Mouse (Mus musculus): ENCODE data around the gene Adam19.

Gene Adam19

DNA sequence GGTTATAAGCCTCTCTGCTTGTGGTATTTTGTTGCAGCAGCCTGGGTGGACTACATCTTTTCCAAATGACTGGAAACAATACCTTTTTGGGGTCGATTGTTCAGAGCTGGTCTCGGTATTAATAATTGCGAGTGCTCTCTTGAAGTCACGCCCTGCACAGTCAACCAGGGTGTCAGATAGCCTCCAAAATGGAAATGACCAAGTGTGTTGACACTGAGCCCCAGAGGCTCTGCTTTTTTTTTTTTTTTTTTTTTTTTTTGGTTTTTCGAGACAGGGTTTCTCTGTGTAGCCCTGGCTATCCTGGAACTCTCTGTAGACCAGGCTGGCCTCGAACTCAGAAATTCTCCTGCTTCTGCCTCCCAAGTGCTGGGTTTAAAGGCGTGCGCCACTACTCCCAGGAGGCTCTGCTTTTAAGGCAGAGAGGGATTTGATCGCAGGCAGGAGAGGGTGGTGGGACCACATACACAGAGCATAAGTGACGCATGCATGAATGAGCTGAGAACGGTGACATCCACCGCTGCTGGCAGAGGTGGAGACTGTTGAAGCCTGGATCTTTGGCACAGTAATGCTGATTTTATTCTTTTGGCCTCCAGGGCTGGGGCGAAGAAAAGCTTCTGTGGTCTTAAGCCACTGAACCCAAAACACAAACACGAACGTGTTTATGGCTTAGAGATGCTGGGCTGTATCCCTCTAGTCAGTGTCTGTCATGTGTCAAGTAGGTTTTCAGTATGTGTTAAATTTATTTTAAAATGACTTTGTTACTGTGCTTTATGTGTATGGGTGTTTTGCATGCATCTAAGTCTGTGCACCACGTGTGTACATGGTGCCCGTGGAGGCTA is 18.3 kb downstream of the Adam19 start:
- DNase-seq (ENCODE audit: low spot score), result no peak

DNA sequence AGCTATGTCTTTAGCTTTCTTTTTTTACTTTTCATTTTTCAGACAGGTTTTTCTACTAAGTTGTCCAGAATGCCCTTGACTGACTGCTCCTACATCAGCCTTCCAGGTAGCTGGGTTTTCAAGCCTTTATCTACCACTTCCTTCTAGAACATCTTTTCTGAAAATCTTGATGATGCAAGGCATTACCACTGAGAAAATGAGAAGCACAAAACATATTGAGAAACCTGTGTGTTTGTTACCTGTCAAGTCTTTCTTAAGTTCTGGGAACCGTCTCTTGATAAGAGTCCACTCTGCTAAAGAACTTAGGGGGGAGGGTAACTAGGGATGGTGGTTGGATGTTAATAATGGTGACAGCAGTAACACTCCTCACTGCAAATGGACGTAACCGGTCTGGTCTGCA is 19.7 kb downstream of the Adam19 start:
- DNase-seq (ENCODE audit: low spot score), result no peak

DNA sequence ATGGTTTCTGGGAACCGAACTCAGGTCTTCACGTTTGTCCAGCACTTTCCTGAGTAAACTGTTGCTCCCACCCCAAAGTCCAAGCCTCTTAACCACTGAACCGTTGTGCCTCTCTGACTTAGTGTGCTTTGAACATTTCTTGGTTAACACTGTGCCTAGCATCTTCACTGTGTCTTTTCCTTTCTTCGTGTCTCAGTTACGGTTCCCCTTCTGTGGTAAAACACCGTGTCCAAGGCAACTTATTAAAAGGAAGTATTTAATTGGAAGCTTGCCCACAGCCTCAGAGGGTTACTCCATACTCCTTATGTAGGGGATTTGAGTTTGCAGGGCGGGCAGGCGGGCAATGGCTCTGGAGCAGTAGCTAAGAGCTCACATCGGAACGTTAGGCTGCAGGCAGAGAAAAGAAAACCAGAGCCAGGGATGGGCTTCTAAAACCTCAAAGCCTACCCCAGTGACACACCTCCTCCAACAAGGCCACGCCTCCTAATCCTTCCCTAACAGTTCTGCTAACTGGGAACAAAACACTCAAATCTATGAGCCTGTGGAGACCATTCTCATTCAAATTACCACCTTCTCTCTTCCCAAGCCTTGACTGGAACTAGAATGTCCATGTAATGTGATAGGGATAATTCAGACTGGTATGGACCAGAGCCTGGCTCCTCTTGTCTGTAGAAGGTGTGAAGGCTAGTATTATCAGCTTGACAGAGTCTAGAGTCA is 20.8 kb downstream of the Adam19 start:
- no peak for DNase-seq (ENCODE audit: low spot score)

DNA sequence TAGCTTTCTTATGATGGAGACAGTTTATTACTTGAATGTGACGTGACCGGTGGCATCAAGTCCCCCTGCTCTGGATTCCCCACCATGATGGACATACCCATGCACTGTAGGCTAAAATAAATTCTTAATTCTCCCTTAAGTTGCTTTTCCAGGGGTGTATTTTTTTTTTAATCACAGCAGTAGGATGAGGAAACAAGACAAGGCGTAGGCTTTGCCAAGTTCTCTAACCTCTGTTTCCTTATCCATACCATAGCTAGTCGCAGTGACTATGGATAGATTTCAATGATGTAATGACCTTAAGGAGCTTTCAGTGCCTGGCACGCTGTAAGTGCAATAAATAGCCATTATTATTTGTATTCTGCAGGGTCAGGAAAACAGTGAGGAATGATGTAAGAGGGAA is 21.5 kb downstream of the Adam19 start:
- no peak for DNase-seq (ENCODE audit: low spot score)

DNA sequence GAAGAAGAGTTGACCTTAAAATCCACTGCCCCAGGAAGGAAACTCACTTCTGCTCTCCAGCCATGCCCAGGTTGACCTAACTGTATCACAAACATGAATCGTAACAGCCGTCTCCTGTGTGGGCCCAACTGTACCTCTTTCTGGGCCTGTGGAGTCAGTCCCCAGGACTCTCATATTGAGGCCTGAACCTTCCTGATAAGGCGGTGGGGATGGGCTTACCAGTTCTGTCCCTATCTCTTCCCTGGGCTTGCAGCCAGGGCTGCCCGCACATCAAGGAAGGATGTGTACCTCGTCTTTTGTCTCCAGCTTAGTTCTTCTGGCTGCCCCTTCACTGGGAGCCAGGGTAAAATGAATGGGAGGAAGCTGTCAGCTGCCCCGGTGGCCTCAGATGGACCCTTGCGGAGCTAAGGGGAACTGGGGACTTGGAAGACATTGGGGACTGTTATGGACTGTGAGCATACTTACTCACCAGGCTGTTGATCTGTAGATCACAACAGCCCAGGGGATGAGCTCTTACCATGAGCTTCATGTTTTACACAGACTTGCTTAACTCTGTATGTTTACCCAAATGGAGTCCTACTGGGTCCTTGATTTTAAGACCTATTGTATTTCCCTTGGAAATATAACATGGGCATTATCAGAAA is 22.1 kb downstream of the Adam19 start:
- DNase-seq (ENCODE audit: low spot score), result no peak

DNA sequence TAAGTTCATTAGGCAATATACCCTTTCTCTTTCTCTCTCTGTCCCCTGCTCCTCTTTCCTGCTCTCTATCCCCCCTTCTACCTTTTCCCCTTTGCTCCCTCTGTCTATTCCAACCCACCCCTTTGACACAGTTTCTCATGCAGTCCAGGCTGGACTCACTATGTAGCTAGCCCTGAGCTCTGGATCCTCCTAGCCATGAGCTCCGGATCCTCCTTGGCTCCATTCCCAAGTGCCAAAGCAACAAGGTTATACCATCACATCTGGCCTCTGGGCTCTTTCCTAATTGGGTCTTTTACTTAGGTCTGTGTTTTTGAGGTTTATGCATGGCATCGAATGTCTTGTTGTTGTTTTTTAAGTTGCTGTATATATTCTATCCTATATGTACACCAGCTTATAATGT is 25.3 kb downstream of the Adam19 start:
- no peak for DNase-seq (ENCODE audit: low spot score)

DNA sequence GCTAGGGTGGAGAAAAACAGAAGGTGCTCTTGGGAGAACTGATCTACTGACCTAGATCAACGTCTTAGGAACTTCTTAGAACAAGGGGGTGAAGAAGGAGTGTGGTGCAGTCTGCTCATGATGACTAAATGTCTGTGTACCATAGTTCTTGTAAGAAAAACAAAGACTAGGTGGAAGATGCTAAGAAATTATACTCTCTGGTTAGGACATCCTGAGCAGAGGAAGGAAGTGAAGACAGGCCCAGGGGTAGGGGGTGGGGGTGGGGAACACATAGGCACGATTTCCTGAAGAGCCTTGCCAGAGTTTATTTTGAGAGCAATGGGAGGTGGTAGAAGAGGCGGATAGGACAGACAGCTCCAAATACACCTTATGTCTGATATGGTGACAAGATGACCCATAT is 27.6 kb downstream of the Adam19 start:
- no peak for DNase-seq (ENCODE audit: low spot score)

DNA sequence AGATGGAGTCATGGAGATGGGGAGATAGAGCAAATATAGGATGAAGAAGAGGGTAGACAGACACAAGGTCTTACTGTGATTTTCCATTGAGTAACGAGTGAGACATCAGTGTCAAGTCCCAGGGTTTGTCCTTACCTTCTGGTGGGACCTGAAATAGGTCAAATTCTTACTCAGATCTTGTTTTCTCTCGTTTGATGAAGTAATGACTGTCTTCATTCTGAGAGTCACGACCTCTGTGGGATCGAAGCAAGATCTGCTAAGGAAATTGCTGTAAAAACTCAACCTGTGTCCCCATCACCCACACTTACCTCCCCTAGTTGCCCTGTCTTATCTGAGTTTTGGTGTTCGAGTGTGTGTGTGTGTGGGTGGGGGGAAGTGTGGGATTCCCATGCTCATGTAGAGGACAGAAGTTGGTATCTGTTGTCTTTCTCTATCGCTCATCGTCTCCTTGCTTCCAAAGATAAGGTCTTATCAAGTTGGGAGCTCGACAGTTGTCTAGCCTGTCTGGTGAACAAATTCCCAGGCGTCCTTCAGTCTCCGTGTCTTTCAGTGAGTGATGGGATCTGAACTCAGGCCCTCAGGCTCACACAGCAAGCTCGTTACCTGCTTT is 28.1 kb downstream of the Adam19 start:
- no peak for DNase-seq (ENCODE audit: low spot score)

DNA sequence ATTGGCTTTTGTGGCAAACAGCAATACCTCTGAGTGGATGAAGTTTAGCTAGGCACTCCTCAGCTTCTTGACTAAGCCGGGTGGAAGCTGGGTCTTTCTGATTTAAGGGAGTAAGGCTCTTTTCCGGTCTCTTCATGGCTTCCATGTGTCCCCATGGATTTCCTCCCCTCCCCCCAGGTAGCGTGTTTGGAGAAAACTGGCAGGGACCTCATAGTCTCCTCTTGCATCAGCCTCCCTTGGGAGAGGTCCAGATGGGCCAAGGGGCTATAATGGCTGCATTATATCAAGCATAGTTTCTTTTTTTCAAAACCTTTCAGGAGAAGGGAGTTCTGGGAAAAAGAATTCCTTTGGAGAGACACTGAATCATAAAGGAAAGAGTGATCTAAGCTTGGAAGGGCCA is 28.8 kb downstream of the Adam19 start:
- DNase-seq (ENCODE audit: low spot score), result no peak

DNA sequence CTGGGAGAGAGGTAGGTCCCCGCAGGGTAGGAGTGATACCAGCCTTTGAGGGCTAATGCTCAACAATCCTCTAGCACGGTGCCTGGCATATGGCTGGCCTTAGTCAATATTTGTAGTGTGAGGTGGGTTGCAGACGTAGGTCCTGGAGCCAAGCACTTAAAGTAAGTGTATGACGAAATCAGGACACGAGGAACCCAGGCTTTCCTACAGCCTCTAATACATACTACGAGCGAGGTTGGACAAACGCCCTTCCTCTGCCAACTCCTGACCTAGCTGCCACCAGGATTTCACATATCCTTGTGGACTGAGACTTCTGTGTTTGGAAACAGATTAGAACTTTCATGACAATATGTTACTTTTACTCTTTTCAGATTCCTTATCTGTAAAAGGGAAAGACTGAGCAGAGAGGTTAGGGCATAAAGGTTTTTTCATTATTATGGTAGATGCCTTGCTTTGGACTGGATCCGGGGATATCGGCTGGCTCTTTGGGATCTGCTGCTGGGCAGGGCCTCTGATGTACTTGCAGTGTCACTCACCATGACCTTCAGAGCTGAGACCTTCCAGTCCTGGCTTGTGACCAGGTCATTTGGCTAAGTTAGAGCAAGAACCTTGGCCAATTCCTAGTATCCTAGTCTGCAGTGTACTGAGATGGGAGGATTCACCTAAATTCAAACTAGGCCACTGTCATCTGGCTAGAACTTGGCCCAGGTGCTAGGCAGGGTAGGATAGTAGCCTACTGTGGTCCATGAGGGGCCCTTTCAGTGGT is 29.8 kb downstream of the Adam19 start:
- DNase-seq (ENCODE audit: low spot score), result no peak

DNA sequence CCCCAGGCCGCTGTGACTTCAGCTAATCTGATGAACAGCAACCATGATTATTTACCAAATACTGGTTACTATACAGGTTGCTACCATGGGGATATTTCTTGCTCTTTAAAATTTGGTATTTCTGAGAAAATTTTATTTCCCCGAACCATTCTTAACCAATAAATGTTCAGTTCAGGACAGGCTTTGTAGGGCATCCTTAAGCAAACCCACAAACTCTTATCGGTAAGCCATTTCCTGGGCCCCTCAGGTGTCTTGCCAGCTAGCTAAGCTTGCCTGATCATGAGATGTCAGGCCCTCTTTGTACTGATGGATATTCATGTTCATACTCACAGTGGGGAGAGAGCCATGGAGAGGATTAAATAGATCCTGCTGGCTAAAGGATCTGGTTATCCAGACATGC is 30.7 kb downstream of the Adam19 start:
- no peak for DNase-seq (ENCODE audit: low spot score)

DNA sequence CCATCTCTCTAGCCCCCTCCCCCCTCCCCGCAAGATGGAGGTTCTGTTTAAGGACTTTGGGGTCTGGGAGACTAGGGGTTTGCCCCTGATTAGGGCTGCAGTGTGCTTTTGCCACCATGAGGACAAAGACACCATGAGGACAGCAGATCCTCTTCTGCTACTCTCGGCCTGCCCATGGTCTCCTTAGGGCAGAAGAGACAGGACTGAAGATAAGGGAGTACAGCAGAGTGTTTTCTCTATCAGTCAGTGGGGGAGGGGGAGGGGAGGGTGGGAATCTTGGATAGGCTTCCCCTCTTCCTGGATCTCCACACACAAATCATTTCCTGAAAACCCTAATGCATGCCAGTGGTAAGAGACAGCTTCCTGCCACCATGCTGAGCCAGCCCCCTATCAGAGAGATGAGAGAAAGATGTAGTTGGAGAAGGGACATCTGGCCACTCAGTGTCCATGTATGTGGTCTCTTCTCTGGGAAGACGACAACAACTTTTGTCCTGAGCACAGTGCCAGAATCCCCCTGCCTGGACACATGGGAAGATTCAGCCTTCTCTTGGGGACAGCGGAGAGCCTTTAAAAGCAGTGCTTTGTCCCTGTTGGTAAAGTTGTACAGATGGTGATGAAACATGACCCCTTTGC is 33.4 kb downstream of the Adam19 start:
- DNase-seq (ENCODE audit: low spot score), result no peak

DNA sequence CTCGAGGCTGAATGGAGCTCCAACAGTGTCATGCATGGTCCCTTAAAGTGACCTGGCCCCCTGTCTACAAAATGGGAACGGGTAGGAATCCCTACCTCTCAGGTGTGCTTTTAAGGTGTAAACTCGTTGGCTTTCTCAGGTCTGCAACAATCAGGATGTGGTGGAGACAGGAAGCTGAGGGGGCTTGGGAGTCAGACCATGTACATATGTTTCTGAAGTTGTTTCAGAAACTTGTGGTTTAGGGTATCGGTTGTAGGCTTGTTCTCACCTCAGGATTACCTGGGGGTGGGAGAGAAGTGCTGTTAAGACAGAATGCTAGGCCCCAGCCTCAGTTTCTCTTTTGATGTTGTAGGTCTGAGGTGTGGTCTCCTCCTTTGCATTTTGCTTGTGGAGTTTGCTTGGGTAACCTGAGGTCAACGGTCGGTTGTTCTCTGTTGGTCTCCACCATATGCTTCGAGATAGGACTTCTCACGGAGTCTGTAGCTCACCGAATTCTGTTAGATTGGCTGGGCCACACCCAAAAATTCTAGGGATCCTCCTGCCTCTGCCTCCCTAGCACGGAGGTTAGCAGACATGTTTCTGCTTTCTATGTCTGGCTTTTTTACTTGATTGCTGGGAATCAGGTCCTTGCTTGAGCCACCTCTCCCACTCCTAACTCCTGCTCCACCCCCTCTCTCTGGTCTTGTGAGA is 34.4 kb downstream of the Adam19 start:
- DNase-seq (ENCODE audit: low spot score), result no peak

DNA sequence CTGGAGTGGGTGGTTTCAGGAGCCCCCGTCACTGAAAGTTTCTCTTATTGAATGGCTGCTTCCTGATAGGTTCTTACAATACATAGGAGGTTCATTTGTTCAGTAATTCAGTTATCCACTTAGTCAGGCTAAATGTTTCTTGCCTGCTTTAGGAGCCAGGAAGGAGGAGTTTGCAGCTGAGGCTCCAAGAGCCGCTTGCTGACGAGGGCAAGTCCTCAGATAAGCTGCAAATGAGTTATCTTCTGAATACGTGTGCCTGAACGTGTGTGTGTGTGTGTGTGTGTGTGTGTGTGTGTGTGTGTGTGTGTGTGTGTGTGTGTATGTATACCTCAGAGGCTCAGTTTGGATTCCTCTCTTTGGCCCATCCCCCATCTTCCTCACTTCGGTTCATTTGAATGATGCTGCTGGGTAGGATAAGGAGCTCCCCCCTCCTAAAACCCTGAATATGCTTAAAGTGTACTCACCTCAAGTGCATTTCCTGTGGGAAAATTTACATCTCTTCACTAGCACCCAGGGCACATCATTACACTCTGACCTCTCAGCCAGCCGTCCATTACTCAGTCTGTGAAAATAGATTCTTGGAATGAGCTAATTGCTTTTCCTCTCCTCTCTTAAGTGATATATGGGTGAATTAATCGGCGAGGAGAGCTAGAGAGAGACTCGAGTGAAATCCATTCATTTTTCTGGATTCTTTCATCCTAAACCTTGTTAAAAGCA is 35.3 kb downstream of the Adam19 start:
- no peak for DNase-seq (ENCODE audit: low spot score)

DNA sequence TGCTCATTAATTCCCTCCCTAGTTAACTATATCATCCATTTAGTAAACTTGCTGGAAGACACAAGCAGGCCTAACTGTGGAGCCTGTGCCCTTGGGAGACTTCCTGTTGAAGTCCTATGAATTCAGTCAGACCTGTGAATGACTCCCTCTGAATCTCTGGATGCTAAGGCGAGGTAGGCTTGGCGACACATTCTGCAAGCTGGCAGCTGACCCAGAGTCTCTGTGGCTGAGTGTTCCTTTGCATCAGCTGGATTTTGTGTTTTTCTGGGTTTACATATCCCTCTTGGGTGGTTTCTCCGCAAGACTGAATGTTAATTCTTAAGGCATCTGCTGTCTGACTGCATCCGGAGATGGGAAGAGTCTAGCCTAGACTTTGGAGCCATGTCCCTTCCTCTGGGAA is 36.3 kb downstream of the Adam19 start:
- no peak for DNase-seq (ENCODE audit: low spot score)

DNA sequence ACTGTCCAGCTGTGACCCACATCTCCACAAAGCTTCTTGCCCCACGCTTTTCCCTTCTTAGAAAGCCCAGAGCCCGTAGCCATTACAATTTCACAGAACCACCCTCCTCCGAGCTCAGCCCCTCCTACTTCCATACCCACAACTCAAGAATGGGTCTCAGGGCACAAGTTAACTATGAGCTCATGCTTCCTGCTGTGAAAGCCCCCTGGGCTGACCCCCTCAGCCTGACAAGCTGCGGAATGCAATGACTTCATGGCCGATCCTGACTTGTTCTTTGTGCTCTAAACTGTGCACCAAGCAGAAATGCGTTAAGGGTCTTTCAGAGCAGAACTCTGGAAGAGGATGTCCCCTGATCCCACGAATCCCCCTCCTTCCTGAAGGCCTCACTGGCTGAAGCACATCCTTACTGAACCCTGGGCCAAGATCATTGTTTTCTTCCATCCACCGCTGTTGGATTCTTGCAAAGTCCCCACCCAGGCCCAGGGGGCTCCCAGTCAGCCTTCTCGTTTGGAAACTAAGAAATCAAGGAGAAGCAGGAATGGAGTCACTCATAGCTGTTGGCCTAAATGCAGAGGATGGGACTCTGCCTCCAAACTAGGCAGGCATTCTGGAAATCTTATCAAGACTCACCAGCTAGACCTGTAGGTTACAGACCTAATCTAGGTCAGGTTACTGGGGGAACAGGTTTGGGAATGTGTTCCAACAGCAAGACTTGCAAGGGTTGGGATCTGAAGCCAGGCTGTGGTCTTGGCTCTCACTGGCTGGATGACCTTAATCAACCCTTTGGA is 39.9 kb downstream of the Adam19 start:
- no peak for DNase-seq (ENCODE audit: low spot score)

DNA sequence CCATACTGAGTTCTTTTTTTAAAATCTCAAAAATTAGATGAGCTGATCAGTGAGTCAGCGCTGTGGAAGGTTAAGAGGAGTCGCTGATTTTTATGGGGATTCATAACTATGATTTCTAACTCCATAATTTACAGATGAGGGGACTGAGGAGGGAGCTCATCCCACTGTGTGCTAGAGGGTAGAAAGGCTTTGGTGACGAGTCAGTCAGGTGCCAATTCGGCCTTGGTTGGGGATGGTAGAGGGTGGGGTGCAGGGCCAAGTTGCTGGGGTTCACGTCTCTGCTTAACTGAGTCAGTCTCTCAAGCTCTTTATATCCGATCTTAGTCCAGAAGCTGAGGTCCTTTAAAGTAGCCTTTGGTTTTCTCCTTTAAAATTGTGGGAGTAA is 40.5 kb downstream of the Adam19 start:
- DNase-seq (ENCODE audit: low spot score), result no peak

DNA sequence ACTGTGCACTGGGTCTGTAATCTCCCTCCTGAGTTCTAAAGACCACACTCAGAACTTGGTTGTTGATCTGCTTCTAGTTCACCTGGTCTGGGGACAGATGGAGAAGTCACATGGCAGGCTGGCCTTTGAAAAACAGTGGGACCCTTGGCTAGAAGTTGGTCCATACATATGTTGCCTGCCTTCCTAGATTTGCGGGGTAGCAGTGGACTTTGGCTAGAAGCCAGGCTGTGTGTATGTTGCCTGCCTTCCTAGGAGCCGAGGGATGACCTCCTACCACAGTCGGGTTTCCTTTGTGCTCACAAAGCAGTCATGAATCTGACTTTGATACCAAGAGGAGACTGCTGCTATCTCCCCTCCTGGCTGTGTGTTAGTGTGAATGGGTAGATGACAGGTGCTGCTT is 41.3 kb downstream of the Adam19 start:
- no peak for DNase-seq (ENCODE audit: low spot score)

DNA sequence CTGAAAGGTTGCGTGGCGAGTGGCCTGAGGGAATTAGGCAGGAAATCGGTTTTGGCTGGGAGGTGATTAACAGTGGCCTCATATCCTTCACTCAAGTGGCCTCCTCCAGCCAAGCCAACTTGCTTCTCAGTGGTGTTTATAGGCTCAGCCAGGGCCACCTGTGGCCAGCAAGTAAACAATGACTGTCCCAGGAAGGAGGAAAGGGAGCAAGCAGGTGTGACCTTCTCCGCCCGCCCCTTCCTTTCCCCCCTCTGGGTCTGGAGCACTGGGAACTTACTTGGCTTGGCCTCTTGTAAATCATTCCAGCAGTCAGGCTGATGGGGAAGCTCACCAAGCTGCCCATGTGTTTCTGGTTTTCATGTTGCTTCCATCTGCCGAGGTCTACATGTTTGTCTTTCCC is 46.3 kb downstream of the Adam19 start:
- DNase-seq (ENCODE audit: low spot score), result no peak

Data from urinary bladder, postnatal 25 days (tissue).